18 mouse cellular contexts compared by ENCODE assay signal in the genomic region with DNA sequence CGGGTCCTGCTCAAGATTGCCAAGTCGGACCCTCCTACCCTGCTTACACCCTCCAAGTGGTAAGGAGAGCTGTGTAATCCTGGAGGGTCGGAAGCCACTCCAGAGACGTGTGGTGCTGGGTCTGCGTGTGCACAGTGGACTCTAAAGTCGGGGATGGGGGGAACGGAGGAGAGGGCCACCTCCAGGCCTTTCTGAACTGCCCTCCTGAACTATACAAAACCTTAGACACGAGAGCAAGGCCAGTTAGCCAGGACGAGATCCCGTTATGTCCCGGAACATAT. TPM values are rescaled to one million over a fixed set of nuclear protein-coding genes. Genes with fewer than 3 reads are reported as not detected.
DNase-seq lines count a peak whose midpoint lies in the region; ATAC-seq and TF ChIP-seq lines count a peak whose summit lies in the region.
"Had no signal": no experiment of that assay in that cellular context is flagged by ENCODE, and none has a peak within 500 bp of the region (broad histone marks: within the 10 kb centered on the region; RNA-seq: fewer than 3 reads in every experiment).

No protein-coding gene starts in this region.

- no peaks in the 10 kb centered on the region for H3K27me3 ChIP-seq in kidney, postnatal 0 days (ENCODE audit: insufficient read depth, low read length)
- no peaks in the 10 kb centered on the region for H3K27me3 ChIP-seq in forebrain, embryonic 16.5 days (replicated peaks; ENCODE audit: control insufficient read depth, insufficient read depth, low read length)
- H3K27me3 ChIP-seq in hindbrain, postnatal 0 days (ENCODE audit: insufficient read depth, low read length) = no peaks in the 10 kb centered on the region
- H3K27me3 ChIP-seq in neural tube, embryonic 12.5 days (replicated peaks) = no peaks in the 10 kb centered on the region
- H3K27me3 ChIP-seq in liver, embryonic 11.5 days (replicated peaks; ENCODE audit: control insufficient read depth, insufficient read depth, low read length) = no peaks in the 10 kb centered on the region
- H3K27me3 ChIP-seq: embryonic facial prominence, embryonic 15.5 days; heart, embryonic 12.5 days; kidney, embryonic 15.5 days; limb, embryonic 15.5 days; stomach, embryonic 15.5 days had no signal

- H3K27ac ChIP-seq in kidney, postnatal 0 days = no peak overlapping the region
- no peak overlapping the region for H3K27ac ChIP-seq in forebrain, embryonic 16.5 days (ENCODE audit: low read length)
- H3K27ac ChIP-seq in hindbrain, postnatal 0 days = no peak overlapping the region
- no peak overlapping the region for H3K27ac ChIP-seq in neural tube, embryonic 12.5 days
- H3K27ac ChIP-seq in liver, embryonic 11.5 days (ENCODE audit: low read depth, low read length) = no peak overlapping the region
- H3K27ac ChIP-seq: kidney, embryonic 15.5 days; limb, embryonic 15.5 days; stomach, embryonic 15.5 days had no signal

- H3K4me1 ChIP-seq in kidney, postnatal 0 days (replicated peaks; ENCODE audit: insufficient read depth, low read length) = no peaks in the 10 kb centered on the region
- H3K4me1 ChIP-seq in forebrain, embryonic 16.5 days (replicated peaks; ENCODE audit: control insufficient read depth, insufficient read depth, low read length) = peaks cover 15% of the 10 kb centered on the region
- H3K4me1 ChIP-seq in hindbrain, postnatal 0 days (ENCODE audit: insufficient read depth, low read length) = 0 out of 2 replicates have a peak, but pooled peaks cover 3% of the 10 kb centered on the region
- 0 out of 2 replicates have a peak, but pooled peaks cover 4% of the 10 kb centered on the region for H3K4me1 ChIP-seq in neural tube, embryonic 12.5 days
- H3K4me1 ChIP-seq in liver, embryonic 11.5 days (replicated peaks; ENCODE audit: control insufficient read depth, insufficient read depth, low read length) = peaks cover 4% of the 10 kb centered on the region; the same call in 1 of the 2 replicates

- no peak for TF ChIP-seq CTCF in kidney, postnatal 0 days (IDR thresholded peaks at IDR 0.05; ENCODE audit: low read depth)
- no peak for TF ChIP-seq CTCF in hindbrain, postnatal 0 days (IDR thresholded peaks at IDR 0.05; ENCODE audit: low read depth)

- H3K9ac ChIP-seq in kidney, postnatal 0 days (ENCODE audit: low read depth, low read length) = no peak overlapping the region
- peak overlapping the region; percentile 32 for H3K9ac ChIP-seq in forebrain, embryonic 16.5 days (replicated peaks; ENCODE audit: low read depth, low read length)
- H3K9ac ChIP-seq in hindbrain, postnatal 0 days (replicated peaks; ENCODE audit: low read length) = no peak overlapping the region
- H3K9ac ChIP-seq in neural tube, embryonic 12.5 days = no peak overlapping the region
- no peak overlapping the region for H3K9ac ChIP-seq in liver, embryonic 11.5 days (ENCODE audit: low read depth, low read length)
- H3K9ac ChIP-seq: embryonic facial prominence, embryonic 15.5 days; heart, embryonic 12.5 days; kidney, embryonic 15.5 days; limb, embryonic 15.5 days; stomach, embryonic 15.5 days had no signal

- WGBS in kidney, postnatal 0 days = 85% methylated on average over 11 of the region's 11 CpGs
- WGBS in forebrain, embryonic 16.5 days = 76% methylated on average over 11 of the region's 11 CpGs
- WGBS in hindbrain, postnatal 0 days = 67% methylated on average over 11 of the region's 11 CpGs
- 83% methylated on average over 11 of the region's 11 CpGs for WGBS in neural tube, embryonic 12.5 days
- WGBS in liver, embryonic 11.5 days = 77% methylated on average over 11 of the region's 11 CpGs

- no peaks in the 10 kb centered on the region for H3K36me3 ChIP-seq in kidney, postnatal 0 days (ENCODE audit: insufficient read depth, low read length)
- H3K36me3 ChIP-seq in forebrain, embryonic 16.5 days (ENCODE audit: control insufficient read depth, insufficient read depth) = no peaks in the 10 kb centered on the region
- H3K36me3 ChIP-seq in hindbrain, postnatal 0 days (ENCODE audit: insufficient read depth, low read length) = no peaks in the 10 kb centered on the region
- no peaks in the 10 kb centered on the region for H3K36me3 ChIP-seq in neural tube, embryonic 12.5 days
- no peaks in the 10 kb centered on the region for H3K36me3 ChIP-seq in liver, embryonic 11.5 days (ENCODE audit: control insufficient read depth, insufficient read depth, low read length)
- H3K36me3 ChIP-seq: embryonic facial prominence, embryonic 15.5 days; heart, embryonic 12.5 days; kidney, embryonic 15.5 days; limb, embryonic 15.5 days; stomach, embryonic 15.5 days had no signal

- no peak for DNase-seq in kidney, postnatal 0 days (ENCODE audit: low spot score)
- DNase-seq in kidney, postnatal 4 days = no peak
- no peak for DNase-seq in hindbrain, postnatal 0 days (ENCODE audit: low spot score)
- no peak for DNase-seq in frontal cortex, postnatal 14 days (ENCODE audit: low spot score in 2 of 2)
- DNase-seq in liver, embryonic 11.5 days (ENCODE audit: low spot score) = no peak
- no peak for DNase-seq in retina, postnatal 1 day

- no peak overlapping the region for H3K4me3 ChIP-seq in kidney, postnatal 0 days (replicated peaks; ENCODE audit: low read depth, low read length)
- no peak overlapping the region for H3K4me3 ChIP-seq in forebrain, embryonic 16.5 days (replicated peaks; ENCODE audit: low read length)
- no peak overlapping the region for H3K4me3 ChIP-seq in hindbrain, postnatal 0 days (ENCODE audit: low read length)
- H3K4me3 ChIP-seq in neural tube, embryonic 12.5 days = no peak overlapping the region
- no peak overlapping the region for H3K4me3 ChIP-seq in liver, embryonic 11.5 days (ENCODE audit: low read depth, low read length)
- H3K4me3 ChIP-seq: embryonic facial prominence, embryonic 15.5 days; heart, embryonic 12.5 days; kidney, embryonic 15.5 days; limb, embryonic 15.5 days; myocyte; stomach, embryonic 15.5 days had no signal

- H3K4me2 ChIP-seq in kidney, postnatal 0 days (ENCODE audit: low read length) = no peak overlapping the region
- H3K4me2 ChIP-seq in forebrain, embryonic 16.5 days (ENCODE audit: low read length) = no peak overlapping the region
- no peak overlapping the region for H3K4me2 ChIP-seq in hindbrain, postnatal 0 days (ENCODE audit: low read depth, low read length)
- no peak overlapping the region for H3K4me2 ChIP-seq in neural tube, embryonic 12.5 days (replicated peaks)
- no peak overlapping the region for H3K4me2 ChIP-seq in liver, embryonic 11.5 days
- H3K4me2 ChIP-seq: embryonic facial prominence, embryonic 15.5 days; heart, embryonic 12.5 days; kidney, embryonic 15.5 days; limb, embryonic 15.5 days; stomach, embryonic 15.5 days had no signal

- ATAC-seq in kidney, postnatal 0 days (replicated peaks; ENCODE audit: low FRiP score, low read depth) = peak; percentile 1; the same call in 1 of the 2 replicates
- ATAC-seq in forebrain, embryonic 16.5 days = peak; percentile 26; the same call in 1 of the 2 replicates
- ATAC-seq in hindbrain, postnatal 0 days = peak; percentile 22; the same call in 1 of the 2 replicates
- ATAC-seq in neural tube, embryonic 12.5 days (ENCODE audit: low FRiP score, low read depth) = peak; percentile 56
- ATAC-seq in liver, embryonic 11.5 days (replicated peaks; ENCODE audit: low FRiP score) = no peak

- H3K9me3 ChIP-seq in kidney, postnatal 0 days (replicated peaks; ENCODE audit: low read length) = no peaks in the 10 kb centered on the region
- no peaks in the 10 kb centered on the region for H3K9me3 ChIP-seq in forebrain, embryonic 16.5 days (ENCODE audit: control insufficient read depth, low read length)
- H3K9me3 ChIP-seq in hindbrain, postnatal 0 days (ENCODE audit: low read length) = no peaks in the 10 kb centered on the region
- H3K9me3 ChIP-seq in neural tube, embryonic 12.5 days = no peaks in the 10 kb centered on the region
- no peaks in the 10 kb centered on the region for H3K9me3 ChIP-seq in liver, embryonic 11.5 days (ENCODE audit: control insufficient read depth, low read length)
- H3K9me3 ChIP-seq: embryonic facial prominence, embryonic 15.5 days; G1E; heart, embryonic 12.5 days; kidney, embryonic 15.5 days; limb, embryonic 15.5 days; stomach, embryonic 15.5 days had no signal

RNA-seq across cellular contexts. Expression of a gene that starts 53.7 kb away (rescaled TPM):
- polyA plus RNA-seq in kidney, postnatal 0 days (2015; fragmentation: Nextera tagmentation; extraction: Ambion mirVana) = 61.1 and 68.4 TPM in 2 replicates
- polyA plus RNA-seq in forebrain, embryonic 16.5 days (2015; fragmentation: Nextera tagmentation; extraction: Ambion mirVana) = 125 and 137 TPM in 2 replicates
- total RNA-seq in hindbrain, postnatal 0 days (2014; rRNA removed) = 149 and 343 TPM in 2 replicates
- 93.6 and 95.4 TPM in 2 replicates for polyA plus RNA-seq in hindbrain, postnatal 0 days (2015; fragmentation: Nextera tagmentation; extraction: Ambion mirVana)
- 116 and 121 TPM in 2 replicates for polyA plus RNA-seq in neural tube, embryonic 12.5 days (2016; fragmentation: Nextera tagmentation; extraction: Ambion mirVana)
- polyA plus RNA-seq in liver, embryonic 11.5 days (2014; fragmentation: Nextera tagmentation; extraction: Ambion mirVana) = 44.2 and 54.1 TPM in 2 replicates

RNA-seq across cellular contexts. Expression of a gene that starts 55.7 kb away (rescaled TPM):
- 2.3 and 2.4 TPM in 2 replicates for polyA plus RNA-seq in kidney, postnatal 0 days (2015; fragmentation: Nextera tagmentation; extraction: Ambion mirVana)
- polyA plus RNA-seq in forebrain, embryonic 16.5 days (2015; fragmentation: Nextera tagmentation; extraction: Ambion mirVana) = 2.1 and 2.8 TPM in 2 replicates
- total RNA-seq in hindbrain, postnatal 0 days (2014; rRNA removed) = 4.5 and 10.8 TPM in 2 replicates
- 1.1 and 1.2 TPM in 2 replicates for polyA plus RNA-seq in hindbrain, postnatal 0 days (2015; fragmentation: Nextera tagmentation; extraction: Ambion mirVana)
- polyA plus RNA-seq in neural tube, embryonic 12.5 days (2016; fragmentation: Nextera tagmentation; extraction: Ambion mirVana) = 3.2 and 4.1 TPM in 2 replicates
- 4.8 and 5.8 TPM in 2 replicates for polyA plus RNA-seq in liver, embryonic 11.5 days (2014; fragmentation: Nextera tagmentation; extraction: Ambion mirVana)

RNA-seq across cellular contexts. Expression of a gene that starts 57.0 kb away (rescaled TPM):
- polyA plus RNA-seq in kidney, postnatal 0 days (2015; fragmentation: Nextera tagmentation; extraction: Ambion mirVana) = 0.49 TPM in 1 of 2 replicates, not detected in the other
- not detected in 2 replicates for polyA plus RNA-seq in forebrain, embryonic 16.5 days (2015; fragmentation: Nextera tagmentation; extraction: Ambion mirVana)
- total RNA-seq in hindbrain, postnatal 0 days (2014; rRNA removed) = not detected in 2 replicates
- 0.38 TPM in 1 of 2 replicates, not detected in the other for polyA plus RNA-seq in hindbrain, postnatal 0 days (2015; fragmentation: Nextera tagmentation; extraction: Ambion mirVana)
- 0.51 TPM in 1 of 2 replicates, not detected in the other for polyA plus RNA-seq in neural tube, embryonic 12.5 days (2016; fragmentation: Nextera tagmentation; extraction: Ambion mirVana)
- polyA plus RNA-seq in liver, embryonic 11.5 days (2014; fragmentation: Nextera tagmentation; extraction: Ambion mirVana) = 0.25 and 0.49 TPM in 2 replicates
- total RNA-seq: common myeloid progenitor, adult 5-6 weeks; left cerebral cortex, postnatal 10 days had no signal
- polyA plus RNA-seq: embryonic facial prominence, embryonic 15.5 days; G1E; limb, embryonic 15.5 days; small intestine, adult 2 months had no signal
